22 mouse cellular contexts compared by ENCODE assay signal in the genomic region with DNA sequence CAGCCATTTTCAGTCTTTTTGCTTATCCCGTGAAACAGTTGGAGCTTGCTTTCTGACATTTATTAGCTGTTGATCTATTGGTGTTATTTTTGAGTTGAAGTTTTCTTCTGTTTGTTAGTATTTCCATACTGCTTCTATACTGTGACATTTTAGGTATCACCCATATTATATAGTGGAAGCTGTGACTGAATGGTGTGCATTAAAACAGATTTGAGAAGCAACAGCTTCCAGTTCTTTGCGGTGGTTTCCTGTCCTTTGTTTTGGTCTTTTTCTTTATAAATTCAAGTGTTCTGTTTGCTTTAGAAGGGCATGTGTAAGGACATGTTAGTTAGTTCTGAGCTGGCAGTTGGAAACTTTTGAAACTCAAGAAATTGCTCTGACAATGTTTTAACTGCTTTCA.
"Had no signal": no experiment of that assay in that cellular context is flagged by ENCODE, and none has a peak within 500 bp of the region (broad histone marks: within the 10 kb centered on the region; RNA-seq: fewer than 3 reads in every experiment).

No protein-coding gene starts in this region.

- DNase-seq: liver, embryonic 13.5 days; liver, postnatal 0 days; lung, postnatal 14 days; lung, postnatal 36 days; retina, postnatal 1 day; right cerebral cortex, adult 18-20 months; right cerebral cortex, postnatal 25 days; right cerebral cortex, postnatal 4 days; spleen, adult 18-20 months; thymus, adult 2 months; thymus, postnatal 25 days; thymus, postnatal 4 days had no signal

- ATAC-seq: liver, postnatal 0 days; midbrain, embryonic 13.5 days; midbrain, embryonic 15.5 days had no signal

- H3K27me3 ChIP-seq: liver, embryonic 13.5 days; liver, embryonic 15.5 days; megakaryocyte, embryonic 14.5 days; midbrain, embryonic 13.5 days; midbrain, embryonic 15.5 days; neural tube, embryonic 13.5 days; neural tube, embryonic 15.5 days; stomach, embryonic 15.5 days had no signal

- H3K4me2 ChIP-seq: liver, embryonic 13.5 days; liver, embryonic 15.5 days; midbrain, embryonic 11.5 days; midbrain, embryonic 13.5 days; midbrain, embryonic 15.5 days; neural tube, embryonic 13.5 days; neural tube, embryonic 15.5 days; stomach, embryonic 15.5 days had no signal

- H3K9me3 ChIP-seq: liver, embryonic 13.5 days; liver, embryonic 15.5 days; megakaryocyte, embryonic 14.5 days; midbrain, embryonic 13.5 days; midbrain, embryonic 15.5 days; neural tube, embryonic 13.5 days; neural tube, embryonic 15.5 days; stomach, embryonic 15.5 days had no signal

- H3K9ac ChIP-seq: liver, embryonic 13.5 days; liver, embryonic 15.5 days; liver, postnatal 0 days; midbrain, embryonic 13.5 days; midbrain, embryonic 15.5 days; neural tube, embryonic 13.5 days; neural tube, embryonic 15.5 days; stomach, embryonic 15.5 days had no signal

- H3K4me1 ChIP-seq: liver, embryonic 13.5 days; midbrain, embryonic 13.5 days; midbrain, embryonic 15.5 days; neural tube, embryonic 13.5 days; neural tube, embryonic 15.5 days; stomach, embryonic 15.5 days had no signal

- H3K27ac ChIP-seq: liver, embryonic 13.5 days; liver, embryonic 15.5 days; macrophage; midbrain, embryonic 13.5 days; midbrain, embryonic 15.5 days; neural tube, embryonic 13.5 days; neural tube, embryonic 15.5 days; stomach, embryonic 15.5 days; stomach, postnatal 0 days had no signal

- H3K4me3 ChIP-seq: liver, embryonic 13.5 days; liver, embryonic 15.5 days; megakaryocyte, embryonic 14.5 days; midbrain, embryonic 13.5 days; midbrain, embryonic 15.5 days; neural tube, embryonic 13.5 days; neural tube, embryonic 15.5 days; stomach, embryonic 15.5 days had no signal
